Mouse (Mus musculus): ENCODE data around the gene P4htm.

P4htm gene

GRCm38 (mm10) chr9:108563671-108564070, 33.8 kb downstream of the P4htm start:
- no peak for ATAC-seq (ENCODE audit: insufficient number of reproducible peaks, low FRiP score, low TSS enrichment)

GRCm38 (mm10) chr9:108560227-108560841, 37.1 kb downstream of the P4htm start, which contains the start of gene Impdh2:
TSS of gene Impdh2 (plus strand) at chr9:108560286.
- peak; percentile 87 for ATAC-seq (ENCODE audit: insufficient number of reproducible peaks, low FRiP score, low TSS enrichment)

- ATAC-seq (ENCODE audit: insufficient number of reproducible peaks, low FRiP score, low TSS enrichment), result no peak
These were observed 38.3 kb downstream of the P4htm start for GRCm38 (mm10) chr9:108559169-108559568.

DNA sequence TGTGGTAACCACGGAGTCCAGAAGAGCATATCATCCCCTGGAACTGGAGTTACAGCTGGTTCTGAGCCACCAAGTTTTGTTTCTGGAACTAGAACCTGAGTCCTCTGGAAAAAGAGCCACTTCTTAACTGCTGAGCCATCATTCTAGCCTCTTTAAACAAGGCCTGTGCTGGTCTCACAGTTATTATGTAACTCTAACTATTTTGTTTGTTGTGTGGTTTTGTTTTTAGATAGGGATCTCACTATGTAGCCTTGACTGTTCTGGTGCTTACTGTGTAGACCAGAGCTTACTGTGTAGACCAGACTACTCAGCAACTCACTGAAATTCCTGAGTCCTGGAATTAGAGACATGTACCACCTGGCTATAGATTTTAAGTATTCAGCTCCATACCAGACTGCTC, 50.6 kb downstream of the P4htm start:
- ATAC-seq (ENCODE audit: insufficient number of reproducible peaks, low FRiP score, low TSS enrichment), result no peak

GRCm38 (mm10) chr9:108545986-108546385, 51.5 kb downstream of the P4htm start:
- ATAC-seq (ENCODE audit: insufficient number of reproducible peaks, low FRiP score, low TSS enrichment), result no peak

GRCm38 (mm10) chr9:108540846-108541245, 56.6 kb downstream of the P4htm start:
- ATAC-seq (ENCODE audit: insufficient number of reproducible peaks, low FRiP score, low TSS enrichment), result no peak

GRCm38 (mm10) chr9:108531496-108531895, 66.0 kb downstream of the P4htm start:
- ATAC-seq (ENCODE audit: insufficient number of reproducible peaks, low FRiP score, low TSS enrichment), result no peak

DNA sequence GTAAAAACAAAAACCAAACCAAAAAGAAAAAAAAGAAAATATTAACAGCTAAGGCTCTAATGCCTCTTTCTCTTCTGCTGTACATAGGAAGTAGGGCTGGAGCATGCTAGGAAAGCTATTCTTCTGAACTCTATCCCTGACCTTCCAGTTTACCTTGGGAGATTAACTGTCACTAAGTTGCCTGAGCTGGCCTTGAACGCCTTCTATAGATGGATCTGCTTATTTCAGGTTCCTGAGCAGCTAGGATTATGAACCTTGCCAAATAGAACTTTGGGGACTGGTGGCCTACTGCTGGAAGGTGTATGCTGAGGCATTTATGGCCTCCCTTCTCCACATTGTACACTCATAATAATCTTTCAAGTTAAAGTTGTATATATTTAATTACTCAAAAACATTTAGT, 66.5 kb downstream of the P4htm start:
- no peak for ATAC-seq (ENCODE audit: insufficient number of reproducible peaks, low FRiP score, low TSS enrichment)
